Mouse (Mus musculus) forebrain, embryonic 15.5 days (tissue): ENCODE data around the gene Slc26a11. TPM values are rescaled to one million over a fixed set of nuclear protein-coding genes. Genes with fewer than 3 reads are reported as not detected.
"Not testable (repeated sequence)": the region's sequence is repeated elsewhere in the genome, so short reads cannot be mapped to it uniquely, and the experiment has no call there.

Experiments used
- ATAC-seq: fragments of 200-750 bp; cut with Nextera tagmentation; replicated peaks from 2 replicates; pipeline ENCODE4 v1.8.0; 2017; ENCODE audit warnings: mild to moderate bottlenecking, moderate TSS enrichment, moderate library complexity
- H3K27ac ChIP-seq: fragments of 300-500 bp; sonication (generic); replicated peaks from 2 replicates; pipeline ENCODE4 v1.5.1; 2015; ENCODE audit warnings: mild to moderate bottlenecking, inconsistent platforms
- H3K27me3 ChIP-seq: fragments of 300-500 bp; sonication (generic); 2 replicates; pipeline ENCODE4 v1.6.1; 2015; ENCODE audit warnings: inconsistent platforms
- H3K36me3 ChIP-seq: fragments of 300-500 bp; sonication (generic); 2 replicates; pipeline ENCODE4 v1.6.1; 2015; ENCODE audit warnings: mild to moderate bottlenecking, inconsistent platforms
- H3K4me1 ChIP-seq: fragments of 300-500 bp; sonication (generic); 2 replicates; pipeline ENCODE4 v1.6.1; 2015; ENCODE audit warnings: inconsistent platforms
- H3K4me2 ChIP-seq: fragments of 300-500 bp; sonication (generic); replicated peaks from 2 replicates; pipeline ENCODE4 v1.6.1; 2015; ENCODE audit warnings: mild to moderate bottlenecking, inconsistent platforms
- H3K4me3 ChIP-seq: fragments of 300-500 bp; sonication (generic); 2 replicates; pipeline ENCODE4 v1.5.1; 2015; ENCODE audit warnings: mild to moderate bottlenecking, inconsistent platforms
- H3K9ac ChIP-seq: fragments of 300-500 bp; sonication (generic); replicated peaks from 2 replicates; pipeline ENCODE4 v1.6.1; 2015; ENCODE audit warnings: mild to moderate bottlenecking, inconsistent platforms
- H3K9me3 ChIP-seq: fragments of 300-500 bp; sonication (generic); 2 replicates; pipeline ENCODE4 v1.6.1; 2016; ENCODE audit warnings: inconsistent platforms
- WGBS: fragments of 180-500 bp; shearing (Covaris S2); methylation state at CpG from one replicate; pipeline ENCODE4 v1.1.7; 2015; ENCODE audit warnings: mixed read lengths; 5-methylcytosine and 5-hydroxymethylcytosine counted together
- polyA plus RNA-seq: library from polyadenylated mRNA; unstranded; fragments of >200 nt; fragmentation: Nextera tagmentation; extraction: Ambion mirVana; gene quantifications from 2 replicates; pipeline ENCODE4 v1.2.1, GENCODE M21; 2015

Gene Slc26a11
- polyA plus RNA-seq, 1 experiment from 2014 or later: 3.9 TPM

DNA sequence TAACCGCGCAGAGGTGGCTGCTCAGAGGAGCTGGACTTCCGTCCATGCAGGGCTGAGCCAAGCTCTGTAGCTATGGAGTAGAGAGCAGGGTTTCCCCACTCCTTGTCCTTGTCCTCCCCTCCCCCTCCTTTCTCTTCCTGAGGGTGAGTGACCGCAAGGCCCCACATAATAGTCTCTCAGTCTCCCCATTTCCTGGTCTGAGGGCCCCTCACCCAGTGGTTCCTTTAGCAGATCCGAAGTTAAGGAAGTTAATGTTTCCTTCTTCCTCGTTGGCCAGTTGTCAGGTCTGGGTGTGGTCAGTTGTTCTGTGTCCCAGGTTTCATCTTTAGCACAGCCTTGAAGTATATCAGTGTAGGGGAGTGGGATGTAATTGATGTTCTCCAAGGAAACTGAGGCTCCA, 20.1 kb downstream of the Slc26a11 start:
- H3K27me3 ChIP-seq: no peaks in the 10 kb centered on the region
- no peaks in the 10 kb centered on the region for H3K9me3 ChIP-seq
- ATAC-seq: no peak
- no peak overlapping the region for H3K4me2 ChIP-seq
- H3K4me3 ChIP-seq: no peak overlapping the region
- no peaks in the 10 kb centered on the region for H3K36me3 ChIP-seq
- H3K27ac ChIP-seq: no peak overlapping the region
- no peak overlapping the region for H3K9ac ChIP-seq
- 84% methylated on average over 6 of the region's 6 CpGs for WGBS
- H3K4me1 ChIP-seq: no peaks in the 10 kb centered on the region

DNA sequence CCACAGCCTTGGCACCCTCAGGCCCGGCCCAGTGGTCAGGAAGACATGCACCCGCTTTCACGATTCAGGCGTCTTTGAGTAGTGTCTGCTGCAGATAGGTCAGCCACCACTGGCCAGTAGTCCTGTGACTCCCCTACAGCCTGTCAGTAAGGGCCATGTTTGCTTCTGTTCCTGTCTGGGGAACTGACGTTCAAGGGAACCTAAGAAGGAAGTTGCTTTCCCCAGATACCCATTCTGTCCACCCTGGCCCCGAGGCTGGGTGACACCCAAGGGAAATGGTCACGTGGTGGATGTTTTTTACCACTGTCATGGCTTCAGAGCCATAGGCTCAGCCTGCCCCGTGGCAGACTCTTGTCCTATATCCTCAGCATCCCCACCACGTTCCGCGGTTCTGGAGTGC, 22.0 kb downstream of the Slc26a11 start:
- Histone ChIP-seq H3K36me3 (no peaks in the 10 kb centered on the region), H3K9ac (no peak overlapping the region), H3K4me2 (no peak overlapping the region), H3K4me3 (no peak overlapping the region), H3K4me1 (no peaks in the 10 kb centered on the region), H3K9me3 (no peaks in the 10 kb centered on the region), H3K27ac (no peak overlapping the region), H3K27me3 (no peaks in the 10 kb centered on the region)
- 95% methylated on average over 11 of the region's 11 CpGs for WGBS
- no peak for ATAC-seq

DNA sequence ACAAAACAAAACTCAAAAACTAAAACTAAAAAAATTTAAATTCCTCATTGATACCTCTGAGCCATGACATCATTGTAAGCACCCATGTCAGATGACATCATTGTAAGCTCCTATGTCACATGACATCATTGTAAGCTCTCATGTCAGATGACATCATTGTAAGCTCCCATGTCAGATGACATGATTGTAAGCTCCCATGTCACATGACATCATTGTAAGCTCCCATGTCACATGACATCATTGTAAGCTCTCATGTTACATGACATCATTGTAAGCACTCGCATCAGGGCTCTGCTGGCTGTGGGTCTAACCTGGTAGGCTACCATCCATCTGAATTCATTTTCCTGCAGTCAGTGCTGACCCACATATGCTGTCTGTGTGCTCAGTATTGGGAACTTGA, 23.2 kb downstream of the Slc26a11 start:
- H3K36me3 ChIP-seq: no peaks in the 10 kb centered on the region
- ATAC-seq: no peak
- no peak overlapping the region for H3K4me3 ChIP-seq
- H3K4me2 ChIP-seq: no peak overlapping the region
- WGBS: 94% methylated on average over 1 of the region's 1 CpGs
- no peaks in the 10 kb centered on the region for H3K9me3 ChIP-seq
- H3K4me1 ChIP-seq: no peaks in the 10 kb centered on the region
- no peak overlapping the region for H3K27ac ChIP-seq
- no peak overlapping the region for H3K9ac ChIP-seq
- no peaks in the 10 kb centered on the region for H3K27me3 ChIP-seq

DNA sequence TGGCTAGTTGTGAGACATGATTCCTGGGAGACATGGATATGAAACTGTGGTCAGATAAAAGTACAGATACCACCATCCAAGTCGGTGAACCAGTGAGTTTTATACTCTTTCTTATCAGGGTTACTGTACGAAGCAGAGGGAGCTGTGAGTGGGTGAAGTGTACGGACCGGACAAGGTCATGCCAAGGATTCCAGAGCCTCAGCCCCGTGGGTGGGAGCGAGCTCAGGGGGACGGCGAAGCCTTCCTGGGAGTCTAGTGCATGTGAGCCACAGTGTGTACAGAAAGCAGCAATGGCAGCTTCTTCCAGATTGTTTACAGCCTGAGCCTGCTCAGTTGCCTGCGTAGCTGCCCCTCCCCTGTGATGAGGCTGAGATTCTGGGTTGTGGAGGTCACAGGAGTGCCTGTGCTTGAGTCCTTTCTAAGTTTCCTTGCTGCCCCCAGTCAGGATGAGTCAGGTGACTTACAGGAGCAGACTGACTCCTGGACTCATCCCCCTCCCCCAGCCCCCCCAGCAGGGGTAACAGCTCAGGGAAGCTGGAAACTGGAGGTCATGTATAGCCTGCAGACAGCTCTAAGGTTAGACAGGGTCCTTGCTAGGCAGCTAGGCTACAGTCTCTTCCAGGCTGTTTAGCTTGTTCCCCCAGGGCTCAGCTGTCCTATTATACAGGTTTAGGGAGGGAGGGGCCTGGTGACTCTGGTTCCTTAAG, 26.4 kb downstream of the Slc26a11 start:
- ATAC-seq: no peak
- Histone ChIP-seq H3K9me3 (no peaks in the 10 kb centered on the region), H3K4me3 (no peak overlapping the region), H3K27me3 (no peaks in the 10 kb centered on the region), H3K36me3 (no peaks in the 10 kb centered on the region), H3K27ac (no peak overlapping the region), H3K9ac (no peak overlapping the region), H3K4me1 (no peaks in the 10 kb centered on the region), H3K4me2 (no peak overlapping the region)
- WGBS: 87% methylated on average over 9 of the region's 9 CpGs

DNA sequence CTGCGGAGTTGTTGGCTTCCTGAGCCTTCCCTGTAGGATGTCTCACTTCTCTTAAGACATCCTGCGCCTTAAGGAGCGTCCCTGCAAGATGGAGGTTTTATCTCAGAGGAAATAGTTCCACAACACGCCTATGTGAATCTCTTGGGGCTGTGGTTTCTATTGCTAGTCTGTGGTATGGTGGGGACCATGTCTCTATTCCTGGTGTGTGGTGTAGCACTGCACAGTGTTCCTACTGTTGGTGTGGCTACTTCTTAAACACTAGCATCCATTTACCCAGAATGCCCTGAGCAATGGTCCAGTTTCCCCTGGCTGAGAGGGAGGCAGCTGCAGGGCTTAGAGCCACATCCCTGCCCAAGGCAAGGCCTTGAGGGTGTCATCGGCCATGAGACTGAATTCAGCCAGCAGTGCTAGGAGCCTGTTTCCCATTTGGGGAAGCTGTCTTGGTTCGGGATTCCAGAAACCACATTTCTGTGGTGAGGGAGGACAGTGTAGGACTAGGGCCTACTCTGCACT, 27.0 kb downstream of the Slc26a11 start:
- no peaks in the 10 kb centered on the region for H3K9me3 ChIP-seq
- no peaks in the 10 kb centered on the region for H3K27me3 ChIP-seq
- H3K4me2 ChIP-seq: no peak overlapping the region
- H3K4me1 ChIP-seq: no peaks in the 10 kb centered on the region
- no peak overlapping the region for H3K27ac ChIP-seq
- ATAC-seq: no peak
- H3K36me3 ChIP-seq: no peaks in the 10 kb centered on the region
- 76% methylated on average over 6 of the region's 6 CpGs for WGBS
- H3K9ac ChIP-seq: no peak overlapping the region
- H3K4me3 ChIP-seq: no peak overlapping the region

DNA sequence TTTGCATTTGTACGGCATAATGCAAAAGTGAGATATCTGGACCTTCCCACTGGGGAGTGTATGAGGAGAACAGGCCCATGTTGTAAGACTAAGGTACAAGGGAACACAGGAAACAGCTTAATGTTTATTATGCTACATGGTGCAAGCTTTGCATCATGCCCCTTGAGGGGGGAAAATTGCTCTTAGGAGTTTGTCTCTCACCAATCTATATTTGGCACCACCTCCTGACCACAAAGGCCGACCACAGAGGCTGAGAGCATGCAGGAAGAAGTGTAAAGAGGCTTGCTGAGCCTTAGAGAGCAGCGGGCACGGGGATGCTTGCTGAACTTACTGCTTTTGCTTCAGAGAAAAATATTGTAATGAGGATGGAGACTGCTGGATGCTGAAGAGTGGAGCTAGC, 29.5 kb downstream of the Slc26a11 start:
- peaks cover 15% of the 10 kb centered on the region; the same call in 1 of the 2 replicates for H3K27me3 ChIP-seq
- H3K4me3 ChIP-seq: no peak overlapping the region
- no peaks in the 10 kb centered on the region for H3K36me3 ChIP-seq
- H3K4me2 ChIP-seq: no peak overlapping the region
- no peak overlapping the region for H3K27ac ChIP-seq
- H3K9ac ChIP-seq: no peak overlapping the region
- no peaks in the 10 kb centered on the region for H3K9me3 ChIP-seq
- no peak for ATAC-seq
- H3K4me1 ChIP-seq: peaks cover 5% of the 10 kb centered on the region
- WGBS: 79% methylated on average over 4 of the region's 4 CpGs

DNA sequence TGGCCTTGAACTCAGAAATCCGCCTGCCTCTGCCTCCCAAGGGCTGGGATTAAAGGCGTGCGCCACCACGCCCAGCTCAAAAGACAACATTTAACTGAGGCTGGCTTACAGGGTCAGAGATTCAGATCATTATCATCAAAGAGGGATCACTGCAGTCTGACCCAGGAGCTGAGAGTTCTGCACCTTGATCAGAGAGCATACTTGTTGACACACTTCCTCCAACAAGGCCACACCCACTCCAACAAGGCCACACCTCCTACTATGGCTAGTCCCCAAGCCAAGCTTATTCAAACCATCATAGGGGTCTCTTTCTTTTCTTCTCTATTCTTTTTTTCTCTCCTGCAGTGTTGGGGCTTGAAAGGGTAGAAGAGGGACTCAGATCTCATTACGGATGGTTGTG, 30.9 kb downstream of the Slc26a11 start:
- Histone ChIP-seq H3K9me3 (no peaks in the 10 kb centered on the region), H3K27me3 (peaks cover 29% of the 10 kb centered on the region), H3K9ac (no peak overlapping the region), H3K4me1 (peaks cover 16% of the 10 kb centered on the region), H3K36me3 (no peaks in the 10 kb centered on the region), H3K4me3 (no peak overlapping the region), H3K27ac (no peak overlapping the region), H3K4me2 (no peak overlapping the region)
- no peak for ATAC-seq
- 93% methylated on average over 5 of the region's 5 CpGs for WGBS

DNA sequence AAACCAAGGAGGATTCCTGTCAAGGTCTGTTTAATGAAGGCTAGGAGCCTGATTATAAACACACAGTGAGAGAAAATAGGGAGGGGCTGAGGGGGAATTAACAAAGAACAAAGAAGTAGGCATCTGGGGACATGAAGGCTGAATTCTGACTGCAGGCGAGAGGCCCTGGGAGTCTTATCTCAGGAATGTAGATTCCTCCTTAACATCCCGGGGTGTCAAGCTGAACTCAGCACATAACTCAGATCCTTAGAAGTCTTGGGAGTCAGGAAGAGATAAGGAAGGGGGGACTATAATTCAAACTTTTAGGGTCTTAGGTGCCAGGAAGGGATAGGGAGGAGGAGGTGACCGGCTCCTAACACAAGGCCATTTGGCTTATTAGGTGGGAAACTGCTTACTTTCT, 31.9 kb downstream of the Slc26a11 start:
- WGBS: 30% methylated on average over 3 of the region's 3 CpGs
- H3K4me2 ChIP-seq, ATAC-seq, H3K9ac ChIP-seq, H3K9me3 ChIP-seq, H3K36me3 ChIP-seq, H3K4me3 ChIP-seq, H3K27ac ChIP-seq: not testable (repeated sequence)
- H3K4me1 ChIP-seq: peaks cover 19% of the 10 kb centered on the region
- H3K27me3 ChIP-seq: peaks cover 38% of the 10 kb centered on the region

DNA sequence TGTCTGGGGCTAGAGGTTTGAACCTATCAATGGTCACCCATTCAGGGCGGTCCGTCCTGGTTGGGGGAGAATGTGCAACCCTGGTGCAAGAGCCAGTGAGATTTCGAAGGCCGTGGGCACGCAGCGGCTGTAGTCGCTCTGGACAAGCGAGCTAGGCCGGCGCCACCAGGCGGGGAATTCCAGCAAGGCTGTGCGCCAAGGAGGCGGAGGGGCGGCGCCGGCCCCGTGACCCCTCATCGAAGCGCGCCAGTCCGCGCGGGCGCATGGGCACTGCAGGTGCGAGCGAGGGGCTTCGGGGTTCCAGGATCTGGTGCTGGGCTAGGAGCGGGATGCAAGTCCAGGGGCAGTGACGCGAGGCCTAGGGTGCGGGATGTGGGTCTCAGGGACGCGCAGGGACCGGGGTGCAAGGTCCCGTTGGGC, 34.5 kb downstream of the Slc26a11 start:
- H3K9ac ChIP-seq: peak overlapping the region; percentile 41
- H3K27ac ChIP-seq: 0 out of 2 replicates have a peak overlapping the region, but pooled peaks have one; percentile 1
- under 1% methylated on average over 35 of the region's 35 CpGs for WGBS
- peak overlapping the region; percentile 94 for H3K4me2 ChIP-seq
- H3K27me3 ChIP-seq: peaks cover 55% of the 10 kb centered on the region
- H3K36me3 ChIP-seq: no peaks in the 10 kb centered on the region
- H3K9me3 ChIP-seq: no peaks in the 10 kb centered on the region
- peaks cover 32% of the 10 kb centered on the region for H3K4me1 ChIP-seq
- peak overlapping the region; percentile 48 for H3K4me3 ChIP-seq
- peak; percentile 61; the same call in 1 of the 2 replicates for ATAC-seq

DNA sequence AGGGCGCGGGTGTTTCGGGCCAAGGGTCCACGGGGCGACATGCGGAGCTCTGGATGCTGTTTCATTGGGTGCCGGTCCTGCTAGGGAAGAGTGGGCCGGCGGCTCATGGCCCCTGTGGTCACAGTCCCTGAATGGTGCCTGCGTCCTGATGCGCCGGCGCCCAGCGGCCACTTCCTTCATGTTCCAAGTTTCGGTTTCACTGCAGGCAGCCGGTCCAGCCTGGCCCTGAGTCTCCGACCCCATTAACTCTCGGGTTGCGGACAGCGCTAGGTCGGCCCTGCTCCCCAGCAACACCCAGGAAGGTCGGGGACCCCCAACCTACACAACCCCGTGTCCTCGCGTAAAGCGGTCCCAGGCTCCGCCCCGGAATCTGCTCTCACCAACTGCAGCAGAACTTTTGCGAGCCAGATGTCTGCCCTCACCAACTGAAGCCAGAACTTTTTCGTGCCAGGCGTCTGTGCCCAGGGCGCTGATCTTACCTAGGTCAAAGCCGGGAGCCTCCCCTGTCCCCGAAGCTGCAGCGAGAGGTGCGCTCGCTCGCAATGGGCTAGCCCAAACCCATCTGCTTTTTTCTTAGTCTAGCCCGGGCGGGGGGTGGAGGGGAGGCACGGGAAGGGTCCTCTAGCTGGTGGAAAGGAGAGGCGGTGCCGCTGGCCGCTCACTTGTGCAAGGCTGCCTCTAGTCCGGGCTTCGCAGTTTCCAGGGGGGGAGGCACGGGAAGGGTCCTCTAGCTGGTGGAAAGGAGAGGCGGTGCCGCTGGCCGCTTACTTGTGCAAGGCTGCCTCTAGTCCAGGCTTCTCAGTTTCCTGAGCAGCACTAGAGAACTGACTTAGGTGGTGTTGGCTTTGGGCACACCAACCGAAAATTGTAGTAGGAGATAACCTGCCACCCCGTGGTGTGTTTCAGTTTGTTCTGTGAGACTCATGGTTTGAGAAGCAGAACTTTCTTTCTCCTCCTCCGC, 35.2 kb downstream of the Slc26a11 start:
- Histone ChIP-seq H3K4me2 (peak overlapping the region; percentile 94), H3K9me3 (no peaks in the 10 kb centered on the region), H3K4me3 (peak overlapping the region; percentile 48), H3K4me1 (peaks cover 32% of the 10 kb centered on the region), H3K27ac (0 out of 2 replicates have a peak overlapping the region, but pooled peaks have one; percentile 1), H3K27me3 (peaks cover 61% of the 10 kb centered on the region), H3K36me3 (no peaks in the 10 kb centered on the region), H3K9ac (peak overlapping the region; percentile 41)
- WGBS: 3% methylated on average over 53 of the region's 53 CpGs
- ATAC-seq: 0 out of 2 replicates have a peak, but pooled peaks have one; percentile 29

DNA sequence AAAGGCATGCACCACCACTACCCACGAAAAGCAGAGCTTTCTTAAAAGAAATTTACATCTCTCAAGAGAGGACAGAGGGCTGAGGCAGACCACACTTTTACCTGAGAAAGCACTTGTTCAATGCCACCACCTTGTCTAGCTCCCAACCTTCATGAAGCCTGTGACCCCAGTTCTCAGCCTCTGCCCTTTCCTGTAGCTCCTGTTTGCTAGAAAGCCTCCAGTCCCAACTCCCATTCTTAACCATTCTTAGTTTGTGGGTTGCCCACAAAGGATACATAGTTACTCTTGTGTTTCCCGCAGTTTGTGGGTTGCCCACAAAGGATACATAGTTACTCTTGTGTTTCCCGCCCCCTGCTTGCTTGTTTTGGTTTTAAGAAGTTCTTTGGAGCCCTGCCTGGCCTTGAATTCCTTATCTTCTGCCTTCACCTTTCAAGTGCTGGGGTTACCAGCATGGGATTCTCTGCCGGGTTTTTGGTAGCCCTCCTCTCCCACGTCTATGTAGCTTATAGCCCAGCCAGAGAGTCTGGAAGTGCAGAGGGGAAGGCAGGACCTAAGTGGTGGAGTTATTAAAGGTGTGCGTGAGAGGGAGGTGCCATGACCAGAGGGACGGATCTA, 36.1 kb downstream of the Slc26a11 start:
- 40% methylated on average over 7 of the region's 7 CpGs for WGBS
- Histone ChIP-seq H3K27me3 (peaks cover 66% of the 10 kb centered on the region), H3K36me3 (no peaks in the 10 kb centered on the region), H3K4me1 (peaks cover 32% of the 10 kb centered on the region), H3K4me2 (no peak overlapping the region), H3K9ac (no peak overlapping the region), H3K9me3 (no peaks in the 10 kb centered on the region), H3K27ac (no peak overlapping the region), H3K4me3 (no peak overlapping the region)
- no peak for ATAC-seq
